Mouse (Mus musculus) liver, adult (tissue): ENCODE measurements around the gene Hrnr.

Source experiments
- GATA4 ChIP-seq: IDR thresholded peaks from 2 replicates; pipeline ENCODE4 v1.6.1; 2014; ENCODE audit warnings: mild to moderate bottlenecking, low read length; ENCODE audit not compliant: insufficient replicate concordance

Gene Hrnr

GRCm38 (mm10) chr3:93375601-93376000 lies 56.1 kb downstream of the Hrnr start:
- no peak for TF ChIP-seq GATA4

GRCm38 (mm10) chr3:93378146-93378545 lies 58.6 kb downstream of the Hrnr start:
- TF ChIP-seq GATA4 = no peak
